Mouse (Mus musculus) kidney, postnatal 10 days (tissue): ENCODE results near the gene Ptger4.

Source experiments
- DNase-seq: peaks from one replicate; pipeline ENCODE4 v3.0.0; 2021; ENCODE audit warnings: mixed read lengths

Gene Ptger4

DNA sequence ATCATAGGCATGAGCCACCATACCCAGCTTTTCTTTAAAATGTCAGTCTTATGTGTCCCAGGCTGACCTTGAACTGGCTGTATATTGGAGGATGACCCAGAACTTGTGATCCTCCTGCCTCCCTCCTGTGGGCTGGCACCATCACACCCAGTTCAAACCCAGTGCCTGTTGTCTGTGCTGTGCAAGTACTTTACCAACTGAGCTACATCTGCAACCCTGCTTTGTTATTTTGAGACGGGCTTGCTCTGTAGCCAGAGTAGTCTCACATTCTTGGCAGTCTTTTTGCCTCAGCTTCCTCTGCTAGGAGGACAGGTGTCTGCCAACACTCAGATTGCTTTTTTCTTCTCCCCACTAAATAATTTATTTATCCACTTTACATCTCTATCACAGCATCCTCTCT, 86.6 kb downstream of the Ptger4 start:
- DNase-seq = no peak
